ENCODE assay signal across 8 mouse cellular contexts in the genomic region with DNA sequence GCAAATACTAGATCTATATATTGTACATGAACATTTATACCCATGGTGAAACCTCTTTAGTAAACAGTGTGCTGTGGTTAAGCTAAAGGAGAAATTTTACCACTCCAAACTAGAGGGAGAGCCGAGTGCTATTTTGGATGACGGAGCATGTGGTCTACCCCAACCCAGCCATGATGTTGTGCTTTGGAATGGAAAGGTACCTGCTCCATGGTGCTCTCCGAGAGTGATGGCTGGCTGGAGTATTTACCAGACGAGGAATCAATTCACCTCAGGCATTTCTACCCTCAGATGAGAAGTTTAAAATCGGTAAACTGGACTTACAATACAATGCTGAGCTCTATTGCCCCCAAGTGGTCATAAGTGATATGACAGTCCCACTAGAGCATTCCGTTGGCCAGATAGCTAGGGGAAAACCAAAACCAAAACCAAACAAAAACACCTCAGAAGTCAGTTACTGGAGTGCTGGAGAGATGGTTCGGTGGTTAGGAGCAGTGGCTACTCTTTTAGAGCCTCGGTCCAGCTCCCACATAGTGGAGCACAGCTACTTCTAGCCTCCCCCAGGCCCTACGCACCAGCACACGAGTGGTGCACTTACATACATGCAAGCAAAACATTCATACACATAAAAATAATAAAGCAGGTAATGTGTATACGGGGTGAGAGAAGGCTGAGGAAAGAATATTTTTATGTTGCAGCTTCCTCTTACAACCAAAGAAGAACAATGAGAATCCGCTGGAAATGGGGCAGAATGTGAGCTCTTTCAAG.
DNase-seq lines count a peak whose midpoint lies in the region; ATAC-seq lines count a peak whose summit lies in the region.

No protein-coding gene starts in this region.

- DNase-seq in heart, adult 9 months (ENCODE audit: low spot score in 2 of 2) = peak; percentile 39 to 63
- DNase-seq in heart, adult 11 months = no peak
- peak; percentile 83 for DNase-seq in MN1 (ENCODE audit: low spot score)
- peak; percentile 65 for DNase-seq in cerebellum, adult 9-10 months
- DNase-seq in heart, postnatal 10 days = peak; percentile 53 to 73
- peak; percentile 55 for DNase-seq in layer of hippocampus, adult 9-10 months (ENCODE audit: low spot score)
- DNase-seq in spleen, adult 12 weeks (ENCODE audit: low spot score) = peak; percentile 21

- intact Hi-C loops in heart, postnatal 10 days (cut with DNase I) = loop anchor here (1.0 to 2.0 kb wide), 2 partner anchors 382 to 481 kb away; no protein-coding TSS in a partner anchor

- peak; percentile 88 for ATAC-seq in megakaryocyte progenitor cell, adult 5-6 weeks (replicated peaks; ENCODE audit: poor library complexity)
